Mouse (Mus musculus): ENCODE results near the gene Slc5a6. TPM values are rescaled to one million over a fixed set of nuclear protein-coding genes. Genes with fewer than 3 reads are reported as not detected.

Slc5a6 gene
- 10 to 100 TPM; 14.9 to 17.6 TPM for total RNA-seq (2021)
- long read RNA-seq, transcript Slc5a6-202 (18 exons, 3,436 nt): major isoform, 12 of 27 reads
- long read RNA-seq, partial matches to known transcripts: 2 of 27 reads
- long read RNA-seq, other reads (novel, unspliced or antisense): 12 of 27 reads

DNA sequence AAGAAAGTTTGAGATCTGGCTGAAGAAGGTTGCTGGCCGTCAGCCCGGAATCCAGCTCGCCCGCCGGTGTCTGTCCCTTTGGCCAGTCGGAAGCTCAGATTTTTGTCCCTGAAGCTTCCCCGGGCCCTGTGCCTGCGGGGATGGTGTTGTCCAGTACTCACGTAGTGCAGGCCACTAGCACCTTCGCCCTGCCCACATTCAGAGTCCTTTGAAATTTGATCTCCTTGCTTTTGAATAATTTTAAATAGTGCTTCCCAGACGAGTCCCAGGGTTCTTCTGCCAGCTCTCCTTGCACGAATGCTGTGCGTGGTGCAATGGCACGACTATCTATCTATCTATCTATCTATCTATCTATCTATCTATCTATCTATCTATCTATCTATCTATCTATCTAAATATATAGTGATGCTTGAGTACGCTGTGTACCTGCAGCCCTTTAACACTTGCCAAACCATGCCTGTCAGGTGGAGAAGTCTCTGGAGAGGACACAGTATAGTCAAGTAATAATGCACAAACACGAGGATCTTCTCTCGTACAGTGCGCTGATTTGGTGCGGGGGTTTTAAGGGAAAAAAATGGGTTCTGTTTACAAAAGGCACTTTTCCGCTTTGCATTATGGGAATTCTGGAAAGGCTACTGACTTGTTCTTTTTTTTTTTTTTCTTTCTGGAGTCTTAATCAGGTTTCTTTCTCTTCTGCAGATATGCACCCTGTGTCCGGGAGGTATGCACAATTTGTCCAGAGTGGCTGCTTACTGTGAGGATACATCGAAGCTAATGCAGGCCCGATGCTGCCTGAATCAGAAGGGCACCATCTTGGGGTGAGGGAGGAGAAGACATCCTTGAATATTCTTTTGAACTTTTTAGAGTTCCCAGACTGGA is at the start of gene Slc5a6:
Slc5a6 (minus strand) TSS at position 162 of the 879 bp plus-strand sequence.
- DNase-seq (ENCODE audit: low spot score in 2 of 2): peak; percentile 14 to 58

DNA sequence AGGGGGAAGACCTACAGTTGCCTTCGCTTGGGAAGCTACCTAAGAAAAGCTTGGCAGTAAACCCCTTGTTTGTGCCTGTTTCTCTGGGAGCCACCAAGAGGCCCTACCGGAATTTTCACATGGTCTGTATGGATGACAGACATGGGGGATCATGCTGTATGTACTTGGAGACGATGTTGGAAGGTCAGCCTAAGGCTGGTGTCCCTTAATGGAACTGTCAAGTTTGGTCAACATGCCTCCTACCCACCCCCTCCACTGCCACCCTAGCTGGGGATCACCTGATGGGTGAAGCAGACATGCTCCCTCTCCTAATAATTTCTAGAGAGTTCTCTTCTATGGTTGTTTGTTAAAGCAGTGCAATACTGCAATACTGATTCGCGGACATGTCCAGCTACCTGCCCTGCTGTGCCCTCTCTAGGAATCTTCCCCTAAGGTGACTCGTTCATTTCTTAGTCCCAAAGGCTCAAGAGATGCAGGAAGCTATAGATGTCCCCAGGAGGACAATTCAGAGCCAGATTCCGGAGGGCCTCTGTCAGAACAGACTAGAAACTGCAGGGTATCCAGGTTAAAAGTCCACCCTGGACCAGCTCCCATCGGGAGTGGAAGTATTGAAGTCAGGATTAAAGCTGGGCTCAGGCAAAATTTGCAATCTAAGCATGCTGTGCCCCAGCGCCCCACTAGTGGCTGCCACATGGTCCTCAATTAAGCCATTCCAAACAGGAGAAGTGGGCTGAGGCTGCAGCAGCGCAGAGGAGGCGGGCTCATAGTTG is 47.2 kb upstream of the Slc5a6 start:
- DNase-seq (ENCODE audit: low spot score in 2 of 2): no peak

DNA sequence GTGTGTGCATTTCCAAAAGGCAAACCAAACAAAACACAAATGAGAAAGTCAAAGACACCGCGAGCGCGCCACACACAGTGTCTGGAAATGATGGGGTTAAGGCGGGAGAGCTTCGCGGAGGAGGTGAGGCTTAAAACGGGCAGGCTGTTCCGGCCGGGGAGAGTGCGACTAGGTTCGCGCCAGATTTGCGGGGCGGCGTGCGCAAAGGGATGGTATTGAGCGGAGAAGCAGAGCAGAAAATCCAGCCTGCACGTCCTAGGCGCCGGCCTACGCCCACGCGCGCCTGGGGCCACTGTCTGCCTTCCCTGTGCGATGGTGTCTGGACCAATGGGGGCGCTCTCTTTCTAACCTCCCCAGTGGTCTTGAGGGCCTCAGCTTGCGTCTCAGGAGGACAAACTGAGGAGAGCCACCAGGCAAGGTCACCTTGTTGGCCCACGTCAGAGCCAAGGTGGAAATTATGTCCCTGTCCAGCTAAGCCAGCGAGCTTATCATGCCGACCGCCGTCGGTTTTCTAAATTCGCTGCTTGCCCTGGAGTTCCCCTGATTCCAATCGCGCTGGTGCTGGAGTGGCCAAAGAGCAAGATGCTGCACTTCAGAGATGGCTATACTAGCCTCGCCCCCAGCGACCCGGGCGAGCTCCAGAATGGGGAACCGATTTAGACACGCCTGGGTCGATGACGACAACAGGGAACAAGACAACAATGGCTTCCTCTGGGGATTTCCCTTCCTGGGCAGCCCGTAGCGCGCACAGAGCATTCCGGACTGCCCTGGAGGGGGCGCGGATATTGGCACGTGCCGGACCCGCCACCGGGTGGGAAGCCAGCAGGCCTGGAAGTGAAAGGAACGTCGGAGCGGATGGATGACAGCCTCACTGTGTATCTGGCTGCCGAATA is 46.3 kb upstream of the Slc5a6 start:
- peak in 1 of 2 experiments; percentile 52 for DNase-seq (ENCODE audit: low spot score in 2 of 2)

DNA sequence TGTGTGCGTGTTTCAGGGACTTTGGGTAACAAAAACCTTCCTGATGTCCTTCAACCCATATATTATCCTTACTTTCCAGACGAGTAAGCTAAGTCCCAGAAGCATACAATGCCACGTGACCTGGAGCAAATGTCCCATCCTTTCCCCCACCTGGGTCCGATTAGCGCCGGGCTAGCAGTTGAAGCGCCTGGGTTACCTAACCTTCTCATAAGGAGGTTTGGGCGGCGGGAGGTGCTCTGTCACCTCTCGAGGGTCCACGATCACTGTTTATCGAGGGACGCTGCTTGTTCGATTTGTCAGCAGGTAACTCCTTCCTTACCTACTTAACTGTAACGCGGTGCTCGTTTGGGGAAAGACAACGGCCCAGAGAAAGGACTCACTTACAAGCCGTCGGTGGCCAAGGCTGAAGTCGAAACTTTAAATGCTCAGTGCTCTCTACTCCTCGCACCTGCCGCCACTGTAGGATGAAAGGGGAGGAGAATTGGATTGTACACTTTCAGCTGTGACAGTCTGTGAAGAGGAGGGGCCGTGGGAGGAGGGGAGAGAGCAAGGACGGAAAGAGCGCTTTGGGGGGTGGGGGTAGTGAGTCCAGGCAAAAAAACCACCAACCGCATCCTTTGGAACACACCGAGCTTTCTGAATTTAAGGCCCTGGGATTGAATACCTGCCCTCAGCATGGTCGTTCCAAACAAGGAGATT is 45.5 kb upstream of the Slc5a6 start:
- peak in 1 of 2 experiments; percentile 43 for DNase-seq (ENCODE audit: low spot score in 2 of 2)

DNA sequence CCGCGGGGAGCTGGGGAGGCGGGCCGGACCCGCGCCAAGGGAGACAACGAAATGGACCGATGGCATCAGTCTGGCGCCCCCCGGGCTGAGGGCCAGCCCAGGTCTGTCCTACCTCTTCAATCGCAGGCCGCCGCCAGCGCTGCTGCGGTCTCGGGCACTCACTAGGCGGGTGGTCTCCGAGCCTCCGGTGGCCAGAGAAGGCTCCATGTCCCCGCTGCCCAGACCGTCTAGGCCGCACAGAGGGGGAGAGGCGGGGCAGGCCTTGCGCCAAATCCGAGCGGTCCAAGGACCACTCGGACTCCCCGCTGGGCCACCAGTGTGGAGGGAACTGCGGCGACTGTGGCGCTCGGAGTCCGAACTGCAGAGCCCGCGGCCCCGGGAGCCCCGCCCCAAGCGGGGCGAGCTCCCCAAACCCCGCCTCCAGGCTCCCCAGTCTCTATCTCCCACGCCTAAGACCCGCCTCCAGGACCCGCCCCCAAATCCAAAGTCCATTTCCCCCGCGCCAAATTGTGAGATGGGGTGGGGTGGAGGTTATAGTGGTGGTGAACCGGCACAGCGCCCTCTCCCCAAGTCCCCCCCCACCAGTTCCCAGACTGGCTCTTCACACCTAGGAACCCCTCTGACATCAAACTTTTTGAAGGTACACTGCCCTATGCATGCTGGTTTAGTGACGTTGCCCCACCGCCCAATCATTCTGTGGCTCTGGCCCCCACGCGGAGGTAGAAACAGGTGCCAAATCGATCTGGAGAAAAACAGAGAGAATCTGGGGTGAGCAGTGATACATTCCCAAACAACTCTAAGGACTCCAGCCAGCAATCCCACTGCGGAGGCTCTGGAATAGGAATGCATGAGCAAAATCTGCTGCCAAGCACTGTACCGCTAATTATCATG is 44.7 kb upstream of the Slc5a6 start:
- peak; percentile 67 to 75 for DNase-seq (ENCODE audit: low spot score in 2 of 2)

DNA sequence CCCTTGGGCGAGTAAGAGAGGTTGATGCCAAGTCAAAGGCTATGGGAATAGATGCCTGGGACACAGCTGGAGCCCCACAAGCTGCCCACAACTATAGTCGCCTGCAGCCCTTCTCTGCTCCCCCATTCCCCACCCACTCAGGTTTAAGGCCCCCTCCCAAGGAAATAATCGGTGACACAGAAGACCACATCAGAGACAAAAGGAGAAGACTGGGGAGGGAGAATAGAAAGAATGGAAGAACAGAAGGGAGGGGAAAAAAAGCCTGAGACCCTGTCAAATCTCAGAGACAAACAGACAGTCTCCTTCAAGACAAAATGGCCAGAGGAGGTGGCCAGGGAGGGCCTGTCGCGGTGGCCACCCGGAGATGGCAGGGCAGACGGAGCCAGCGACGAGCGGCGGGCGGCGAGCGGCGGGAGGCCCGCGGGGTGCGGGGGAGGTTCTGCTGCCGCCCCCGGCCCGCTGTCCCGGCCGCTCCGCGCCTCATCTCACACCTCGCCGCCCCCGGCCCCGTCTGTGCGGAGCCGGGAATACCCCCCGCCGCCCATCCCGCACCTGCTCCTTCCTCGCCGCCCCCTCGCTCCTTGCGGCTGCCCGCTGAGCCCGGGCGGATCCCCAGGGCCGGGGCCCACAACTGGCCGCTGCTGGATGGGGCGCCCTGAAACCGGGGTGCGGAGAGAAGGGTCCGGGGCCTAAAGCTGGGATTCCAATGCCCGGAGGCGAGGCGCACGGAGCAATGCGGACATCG is 43.7 kb upstream of the Slc5a6 start:
- peak in 1 of 2 experiments; percentile 78 for DNase-seq (ENCODE audit: low spot score in 2 of 2)

DNA sequence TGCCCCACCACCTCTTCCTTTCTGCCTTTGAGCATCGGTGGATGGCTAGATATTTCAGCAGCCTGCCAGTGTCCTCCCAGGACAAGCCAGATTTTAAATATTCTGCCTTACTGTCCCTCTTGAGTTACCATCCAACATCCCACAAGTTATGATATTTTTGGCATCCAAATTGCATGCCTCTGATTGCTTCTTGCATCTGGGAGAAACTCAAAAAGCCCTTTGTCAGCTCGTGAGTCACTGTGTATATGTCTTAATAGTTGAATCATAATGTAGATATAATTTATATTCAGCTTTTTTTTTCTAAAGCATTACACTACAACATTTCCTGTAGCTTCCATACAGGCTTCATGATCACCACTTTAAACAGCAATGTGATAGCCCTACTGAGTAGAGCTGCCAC is 38.4 kb upstream of the Slc5a6 start:
- DNase-seq (ENCODE audit: low spot score in 2 of 2): no peak

DNA sequence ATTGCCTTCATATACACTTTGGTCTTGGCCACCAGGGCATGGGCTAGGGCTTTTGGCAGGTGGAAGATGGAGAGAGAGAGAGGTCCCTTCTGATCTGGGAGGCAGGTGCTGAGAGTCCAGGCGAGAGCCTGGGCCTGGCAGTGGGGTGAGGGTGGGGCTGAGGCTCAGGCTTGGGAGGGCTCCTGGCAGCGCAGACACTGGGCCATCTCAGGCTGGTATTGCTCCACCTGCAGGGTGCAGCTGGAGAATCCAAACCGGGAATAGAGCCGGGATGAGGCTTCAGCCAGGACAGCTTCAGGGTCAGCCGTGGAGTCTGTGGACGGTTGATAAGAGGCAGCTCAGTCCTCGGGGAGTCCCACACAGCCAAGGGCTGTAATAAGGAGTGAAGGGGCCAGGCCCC is 37.9 kb upstream of the Slc5a6 start:
- DNase-seq (ENCODE audit: low spot score in 2 of 2): no peak

DNA sequence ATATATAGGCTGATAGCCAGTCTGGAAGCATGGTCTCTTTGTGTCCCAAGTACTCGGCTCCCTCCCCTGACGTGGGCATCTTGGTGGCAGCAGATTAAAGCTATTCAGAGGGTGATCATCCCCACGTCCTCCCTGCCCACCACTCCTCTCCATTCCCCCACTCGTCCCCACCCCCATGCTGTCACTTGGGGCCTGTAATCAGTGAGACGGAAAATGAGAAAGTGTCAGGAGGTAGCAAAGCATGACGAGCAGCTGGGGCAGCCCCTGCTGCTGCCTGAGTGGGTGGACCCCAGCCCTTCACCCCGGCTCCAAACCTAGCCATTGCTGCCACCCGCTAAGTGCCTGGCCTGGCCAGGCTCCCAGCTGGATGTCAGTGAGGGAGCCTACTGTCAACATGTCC is 35.2 kb upstream of the Slc5a6 start:
- no peak for DNase-seq (ENCODE audit: low spot score in 2 of 2)

DNA sequence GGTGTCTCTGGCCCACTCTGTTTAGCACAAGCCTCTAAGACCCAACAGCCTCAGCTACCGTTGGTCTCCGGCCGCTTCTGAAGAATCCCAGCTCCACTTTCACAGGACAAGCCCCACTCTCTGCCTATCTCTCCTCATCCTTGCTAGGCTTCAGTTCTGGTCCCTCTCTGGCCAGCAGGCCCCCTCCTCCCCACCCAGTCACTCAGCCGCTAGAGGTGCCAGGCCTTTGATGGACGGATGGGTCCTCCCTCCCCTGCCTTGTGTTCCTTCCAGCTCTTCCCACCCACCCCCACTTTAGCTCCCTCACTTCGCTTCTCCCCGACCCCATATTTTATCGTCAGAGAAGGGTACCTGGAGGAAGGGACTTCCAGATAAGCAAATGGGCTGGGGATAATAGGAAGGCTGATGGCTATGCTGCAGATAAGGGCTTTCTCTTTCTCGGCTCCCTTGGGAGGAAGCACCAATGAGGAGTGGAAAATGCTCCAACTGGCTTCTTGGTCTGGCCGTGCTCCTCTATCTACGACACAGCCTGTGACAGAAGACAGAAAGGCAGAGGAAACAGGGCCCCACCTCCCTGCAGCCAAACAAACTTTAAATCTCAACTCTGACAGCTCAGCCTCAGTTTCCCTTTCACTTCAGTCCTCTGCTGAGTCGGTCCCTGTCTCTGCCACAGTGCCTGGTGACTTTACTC is 34.4 kb upstream of the Slc5a6 start:
- DNase-seq (ENCODE audit: low spot score in 2 of 2): no peak

DNA sequence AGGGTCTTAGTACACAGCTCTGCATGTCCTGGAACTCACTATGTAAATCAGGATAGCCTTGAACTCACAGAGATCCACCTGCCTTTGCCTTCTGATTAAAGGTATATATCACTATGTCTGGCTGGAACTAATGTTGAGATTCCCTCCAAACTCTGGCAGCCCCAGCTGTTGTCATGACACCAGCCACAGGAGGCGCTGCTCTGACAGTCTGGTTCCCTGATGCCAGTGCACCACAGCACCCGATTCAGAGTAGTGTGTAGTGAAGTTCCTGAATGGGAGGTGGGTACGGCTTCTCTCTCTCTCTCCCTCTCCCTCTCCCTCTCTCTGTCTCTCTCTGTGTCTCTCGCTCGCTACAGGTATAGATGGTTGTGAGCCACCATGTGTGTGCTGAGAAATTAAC is 33.6 kb upstream of the Slc5a6 start:
- DNase-seq (ENCODE audit: low spot score in 2 of 2): peak in 1 of 2 experiments; percentile 71

DNA sequence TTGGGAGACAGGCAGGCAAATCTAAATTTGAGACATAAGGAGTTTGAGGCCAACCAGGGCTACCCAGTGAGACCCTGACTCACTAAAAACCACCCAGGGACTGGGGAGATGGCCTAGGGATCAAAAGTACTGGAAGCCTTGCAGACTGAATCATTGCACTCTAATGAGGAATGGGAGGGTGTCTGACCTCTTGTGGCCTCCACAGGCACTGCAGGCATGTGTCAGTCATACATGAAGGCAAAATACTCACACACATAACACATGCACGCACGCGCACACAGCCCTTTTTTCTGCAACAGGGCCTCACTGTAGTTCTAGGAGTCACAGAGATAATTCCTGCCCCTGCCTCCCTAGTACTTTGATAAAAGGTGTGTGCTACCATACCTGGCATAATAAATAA is 32.7 kb upstream of the Slc5a6 start:
- peak in 1 of 2 experiments; percentile 62 for DNase-seq (ENCODE audit: low spot score in 2 of 2)

DNA sequence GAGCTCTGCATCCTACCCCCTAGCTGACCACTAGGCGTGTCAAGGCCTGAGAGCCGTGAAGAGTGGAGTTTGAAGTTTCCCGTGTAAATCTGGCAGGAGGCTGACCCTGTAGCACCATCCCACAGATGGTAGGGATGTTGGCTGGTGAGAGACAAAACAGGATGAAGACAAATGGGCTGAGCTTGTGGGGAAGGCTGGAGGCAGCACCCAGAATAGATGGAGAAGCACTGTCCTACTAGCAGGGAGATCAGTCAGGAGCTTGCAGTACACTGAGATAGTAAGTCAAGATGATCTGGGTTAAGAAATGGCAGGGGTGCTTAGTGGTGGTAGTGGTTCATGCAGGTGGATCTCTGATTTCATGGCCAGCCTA is 32.1 kb upstream of the Slc5a6 start:
- DNase-seq (ENCODE audit: low spot score in 2 of 2): no peak

DNA sequence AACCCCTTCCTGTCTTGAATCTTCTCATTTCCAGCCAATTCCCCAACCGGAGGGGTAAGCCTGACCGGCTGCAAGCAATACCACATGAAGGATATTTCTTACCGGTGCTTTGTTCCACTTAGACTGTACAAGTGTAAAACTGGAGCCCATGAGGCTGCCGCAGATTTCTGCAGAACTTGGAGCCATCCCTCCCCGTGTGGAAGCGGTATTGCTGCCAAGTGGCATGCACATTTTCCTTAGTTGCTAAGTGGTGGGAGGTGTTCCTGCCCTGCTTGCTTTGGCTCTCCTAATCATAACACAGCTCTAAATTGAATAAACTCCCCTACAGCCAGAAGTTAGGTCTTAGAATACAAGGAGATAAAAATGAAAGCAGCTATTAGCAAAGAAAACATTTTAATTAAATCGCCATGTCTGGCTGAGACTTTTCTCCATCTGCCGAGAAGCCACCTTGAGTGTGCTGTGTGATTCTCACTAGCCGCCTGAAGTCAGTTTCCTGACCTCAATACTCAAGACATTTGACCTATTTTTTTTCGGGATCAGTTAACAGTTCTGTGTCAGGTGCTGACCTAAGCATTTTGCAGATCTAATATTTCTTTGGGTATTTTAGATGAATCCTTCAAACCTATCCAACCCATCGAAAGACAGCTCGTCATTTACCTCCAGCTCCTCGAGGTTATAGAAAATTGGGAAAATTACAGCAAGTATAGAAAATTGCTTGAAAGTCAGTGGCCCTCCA is 31.5 kb upstream of the Slc5a6 start:
- peak; percentile 62 to 81 for DNase-seq (ENCODE audit: low spot score in 2 of 2)

DNA sequence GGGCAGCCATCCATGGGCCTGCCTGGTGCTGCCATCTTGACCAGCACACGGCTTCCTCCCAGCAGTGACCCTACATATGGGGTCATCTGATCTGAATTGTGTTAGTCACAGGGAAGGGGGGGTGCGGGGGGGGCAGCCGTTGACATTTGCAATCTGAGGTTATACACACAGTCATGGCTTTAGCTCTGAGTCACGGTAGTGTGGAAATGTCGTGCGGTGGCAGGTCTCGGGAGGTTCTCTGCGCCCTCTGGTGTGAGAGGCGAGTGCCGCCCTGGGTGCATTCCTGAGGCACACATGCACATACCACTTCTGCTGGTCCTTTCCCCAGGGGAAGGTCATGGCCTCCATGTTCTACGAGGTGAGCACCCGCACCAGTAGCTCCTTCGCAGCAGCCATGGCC is 27.6 kb upstream of the Slc5a6 start:
- DNase-seq (ENCODE audit: low spot score in 2 of 2): no peak

DNA sequence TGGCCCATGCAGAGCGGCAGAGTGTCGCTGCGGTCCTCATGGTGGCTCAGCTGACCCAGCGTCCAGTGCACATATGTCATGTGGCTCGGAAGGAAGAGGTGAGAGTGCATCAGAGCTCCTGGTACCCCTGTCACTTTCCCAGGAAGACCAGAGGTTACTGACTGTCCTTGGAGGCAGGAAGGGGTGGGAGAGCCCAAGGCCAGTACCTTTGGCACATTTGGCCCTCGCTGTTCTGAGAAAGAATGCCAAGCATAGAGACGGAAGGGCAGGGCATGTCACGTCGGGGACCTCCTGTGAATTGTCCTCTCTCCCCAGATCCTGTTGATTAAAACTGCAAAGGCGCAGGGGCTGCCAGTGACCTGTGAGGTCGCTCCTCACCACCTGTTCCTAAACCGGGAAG is 24.5 kb upstream of the Slc5a6 start:
- DNase-seq (ENCODE audit: low spot score in 2 of 2): no peak

DNA sequence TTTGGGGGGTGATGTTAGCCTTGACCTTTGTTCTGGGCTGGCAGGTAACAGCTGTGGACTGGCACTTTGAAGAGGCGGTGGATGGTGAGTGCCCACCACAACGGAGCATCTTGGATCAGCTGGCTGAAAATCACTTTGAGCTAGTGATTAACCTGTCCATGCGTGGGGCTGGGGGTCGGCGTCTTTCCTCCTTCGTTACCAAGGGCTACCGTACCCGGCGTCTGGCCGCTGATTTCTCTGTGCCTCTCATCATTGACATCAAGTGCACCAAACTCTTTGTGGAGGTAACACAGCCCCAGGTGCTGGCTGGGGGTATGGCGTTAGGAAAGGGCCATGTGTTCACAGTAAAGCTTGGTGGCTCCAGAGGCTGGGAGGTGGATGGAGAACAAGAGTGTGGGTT is 23.1 kb upstream of the Slc5a6 start:
- DNase-seq (ENCODE audit: low spot score in 2 of 2): no peak
